Mouse (Mus musculus) heart, embryonic 15.5 days (tissue): ENCODE measurements at regions not wholly inside any gene's neighbourhood (a gene's known extent, or its start where the extent isn't known, plus 50 kb on each side); places are given as distances from the start of the nearest gene placed in this dataset.

ENCODE experiments used
- ATAC-seq: fragments of 200-750 bp; cut with Nextera tagmentation; replicated peaks from 2 replicates; pipeline ENCODE4 v1.8.0; 2017; ENCODE audit warnings: low read depth, moderate TSS enrichment; ENCODE audit not compliant: insufficient number of reproducible peaks, insufficient read depth, low FRiP score
- H3K27ac ChIP-seq: fragments of 300-500 bp; sonication (generic); 2 replicates; pipeline ENCODE4 v1.5.1; 2015; ENCODE audit warnings: mild to moderate bottlenecking, inconsistent platforms
- H3K27me3 ChIP-seq: fragments of 300-500 bp; sonication (generic); 2 replicates; pipeline ENCODE4 v1.6.1; 2015; ENCODE audit warnings: inconsistent platforms
- H3K36me3 ChIP-seq: fragments of 300-500 bp; sonication (generic); 2 replicates; pipeline ENCODE4 v1.6.1; 2015; ENCODE audit warnings: mild to moderate bottlenecking, inconsistent platforms
- H3K4me1 ChIP-seq: fragments of 300-500 bp; sonication (generic); replicated peaks from 2 replicates; pipeline ENCODE4 v1.6.1; 2015; ENCODE audit warnings: inconsistent platforms
- H3K4me2 ChIP-seq: fragments of 300-500 bp; sonication (generic); 2 replicates; pipeline ENCODE4 v1.6.1; 2015; ENCODE audit warnings: inconsistent platforms, mild to moderate bottlenecking, moderate library complexity
- H3K4me3 ChIP-seq: fragments of 300-500 bp; sonication (generic); 2 replicates; pipeline ENCODE4 v1.5.1; 2015; ENCODE audit warnings: mild to moderate bottlenecking, inconsistent platforms
- H3K9ac ChIP-seq: fragments of 300-500 bp; sonication (generic); 2 replicates; pipeline ENCODE4 v1.6.1; 2015; ENCODE audit warnings: mild to moderate bottlenecking, inconsistent platforms
- H3K9me3 ChIP-seq: fragments of 300-500 bp; sonication (generic); replicated peaks from 2 replicates; pipeline ENCODE4 v1.6.1; 2016; ENCODE audit warnings: inconsistent platforms
- whole genome bisulfite sequencing: fragments of 180-500 bp; shearing (Covaris S2); methylation state at CpG from one replicate; pipeline ENCODE4 v1.1.7; 2015; ENCODE audit warnings: mixed read lengths; 5-methylcytosine and 5-hydroxymethylcytosine counted together

GRCm38 (mm10) chr9:52458518-52458917 is 221.1 kb downstream of the AI593442 start:
- H3K27ac ChIP-seq = no peak overlapping the region
- ATAC-seq = no peak

DNA sequence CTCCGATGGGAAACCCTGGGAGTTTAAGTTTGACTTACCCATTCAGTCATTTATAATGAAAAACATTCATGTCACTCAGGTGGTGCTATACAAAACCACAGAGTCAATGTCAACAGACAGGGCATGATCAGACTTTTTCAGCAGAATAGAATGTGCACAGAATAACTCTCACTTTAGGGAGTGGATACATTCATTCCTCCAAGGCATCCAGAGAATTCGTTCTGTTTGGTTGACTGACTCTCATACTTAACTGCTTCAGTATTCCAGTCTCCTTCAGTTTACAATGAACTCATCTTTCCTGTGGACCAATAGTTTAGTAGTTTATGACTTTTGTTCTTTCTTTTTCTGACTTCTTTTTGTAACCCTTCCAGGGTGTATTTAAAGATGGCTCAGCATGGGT is 225.1 kb downstream of the AI593442 start:
- no peaks in the 10 kb centered on the region for H3K36me3 ChIP-seq
- WGBS = 82% methylated on average over 2 of the region's 2 CpGs

More at GRCm38 (mm10) chr9:52458518-52458917, 221.1 kb downstream of the AI593442 start:
- no peak overlapping the region for H3K4me2 ChIP-seq
- H3K9ac ChIP-seq = no peak overlapping the region
- H3K9me3 ChIP-seq = no peaks in the 10 kb centered on the region
- H3K4me3 ChIP-seq = no peak overlapping the region
- H3K27me3 ChIP-seq = no peaks in the 10 kb centered on the region
- H3K4me1 ChIP-seq = no peaks in the 10 kb centered on the region
- H3K36me3 ChIP-seq = no peaks in the 10 kb centered on the region
- 68% methylated on average over 2 of the region's 2 CpGs for WGBS

GRCm38 (mm10) chr9:52451792-52452191 is 227.8 kb downstream of the AI593442 start:
- H3K4me3 ChIP-seq = no peak overlapping the region
- WGBS = 63% methylated on average over 3 of the region's 3 CpGs
- no peaks in the 10 kb centered on the region for H3K27me3 ChIP-seq
- ATAC-seq = no peak
- H3K27ac ChIP-seq = no peak overlapping the region
- H3K4me2 ChIP-seq = no peak overlapping the region
- no peaks in the 10 kb centered on the region for H3K9me3 ChIP-seq
- H3K36me3 ChIP-seq = no peaks in the 10 kb centered on the region
- no peaks in the 10 kb centered on the region for H3K4me1 ChIP-seq
- no peak overlapping the region for H3K9ac ChIP-seq

More for the DNA sequence above, 225.1 kb downstream of the AI593442 start:
- H3K4me2 ChIP-seq = no peak overlapping the region
- H3K4me1 ChIP-seq = no peaks in the 10 kb centered on the region
- H3K9ac ChIP-seq = no peak overlapping the region
- no peak for ATAC-seq
- no peak overlapping the region for H3K4me3 ChIP-seq
- H3K27me3 ChIP-seq = no peaks in the 10 kb centered on the region
- H3K9me3 ChIP-seq = no peaks in the 10 kb centered on the region
- no peak overlapping the region for H3K27ac ChIP-seq

GRCm38 (mm10) chr9:52448245-52448644 is 231.3 kb downstream of the AI593442 start:
- no peak overlapping the region for H3K4me2 ChIP-seq
- no peak overlapping the region for H3K9ac ChIP-seq
- H3K36me3 ChIP-seq = no peaks in the 10 kb centered on the region
- H3K27ac ChIP-seq = no peak overlapping the region
- H3K4me3 ChIP-seq = no peak overlapping the region
- no peaks in the 10 kb centered on the region for H3K9me3 ChIP-seq
- H3K27me3 ChIP-seq = no peaks in the 10 kb centered on the region
- no peaks in the 10 kb centered on the region for H3K4me1 ChIP-seq
- ATAC-seq = no peak

GRCm38 (mm10) chr9:52443228-52443627 is 236.4 kb downstream of the AI593442 start:
- WGBS = 65% methylated on average over 7 of the region's 7 CpGs
- no peaks in the 10 kb centered on the region for H3K27me3 ChIP-seq
- H3K27ac ChIP-seq = no peak overlapping the region
- no peak for ATAC-seq
- H3K36me3 ChIP-seq = no peaks in the 10 kb centered on the region
- H3K9me3 ChIP-seq = no peaks in the 10 kb centered on the region
- no peak overlapping the region for H3K9ac ChIP-seq
- no peak overlapping the region for H3K4me2 ChIP-seq
- H3K4me3 ChIP-seq = no peak overlapping the region
- no peaks in the 10 kb centered on the region for H3K4me1 ChIP-seq

GRCm38 (mm10) chr9:52434215-52434614 is 245.4 kb downstream of the AI593442 start:
- Histone ChIP-seq H3K4me2 (no peak overlapping the region), H3K9me3 (no peaks in the 10 kb centered on the region), H3K4me1 (no peaks in the 10 kb centered on the region), H3K4me3 (no peak overlapping the region), H3K9ac (no peak overlapping the region), H3K27ac (no peak overlapping the region), H3K36me3 (no peaks in the 10 kb centered on the region), H3K27me3 (no peaks in the 10 kb centered on the region)
- ATAC-seq = no peak
- 64% methylated on average over 4 of the region's 4 CpGs for WGBS

DNA sequence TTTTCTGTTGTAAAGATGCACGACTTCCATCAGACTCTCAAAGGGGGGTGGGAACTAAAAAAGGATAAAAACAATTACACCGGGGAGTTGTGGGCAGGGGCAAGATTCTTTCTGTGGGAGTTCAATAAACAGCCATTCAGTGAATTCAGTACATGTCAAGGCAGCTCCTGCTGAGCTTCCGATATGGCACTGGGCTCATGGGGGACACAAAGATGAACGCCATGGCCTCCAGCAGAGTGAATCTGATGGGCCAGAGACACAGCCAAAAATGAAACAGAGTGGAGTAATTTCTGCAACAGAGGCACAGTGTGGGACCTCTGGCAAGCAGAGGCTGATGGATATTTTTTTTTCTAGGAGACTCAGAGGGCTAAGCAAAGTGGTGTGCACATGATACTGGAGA is 254.2 kb downstream of the AI593442 start:
- H3K4me2 ChIP-seq = no peak overlapping the region
- H3K4me3 ChIP-seq = no peak overlapping the region
- no peaks in the 10 kb centered on the region for H3K4me1 ChIP-seq
- no peaks in the 10 kb centered on the region for H3K27me3 ChIP-seq
- H3K9me3 ChIP-seq = no peaks in the 10 kb centered on the region
- ATAC-seq = no peak
- H3K9ac ChIP-seq = no peak overlapping the region
- no peaks in the 10 kb centered on the region for H3K36me3 ChIP-seq
- 70% methylated on average over 4 of the region's 4 CpGs for WGBS
- H3K27ac ChIP-seq = no peak overlapping the region

- H3K4me1 ChIP-seq = no peaks in the 10 kb centered on the region
- H3K9me3 ChIP-seq = no peaks in the 10 kb centered on the region
- WGBS = 73% methylated on average over 3 of the region's 3 CpGs
- H3K9ac ChIP-seq = no peak overlapping the region
- no peaks in the 10 kb centered on the region for H3K27me3 ChIP-seq
- no peaks in the 10 kb centered on the region for H3K36me3 ChIP-seq
- H3K4me2 ChIP-seq = no peak overlapping the region
- H3K4me3 ChIP-seq = no peak overlapping the region
- H3K27ac ChIP-seq = no peak overlapping the region
- ATAC-seq = no peak
Observed at GRCm38 (mm10) chr9:52422622-52423021, 254.2 kb upstream of the Zc3h12c start.

DNA sequence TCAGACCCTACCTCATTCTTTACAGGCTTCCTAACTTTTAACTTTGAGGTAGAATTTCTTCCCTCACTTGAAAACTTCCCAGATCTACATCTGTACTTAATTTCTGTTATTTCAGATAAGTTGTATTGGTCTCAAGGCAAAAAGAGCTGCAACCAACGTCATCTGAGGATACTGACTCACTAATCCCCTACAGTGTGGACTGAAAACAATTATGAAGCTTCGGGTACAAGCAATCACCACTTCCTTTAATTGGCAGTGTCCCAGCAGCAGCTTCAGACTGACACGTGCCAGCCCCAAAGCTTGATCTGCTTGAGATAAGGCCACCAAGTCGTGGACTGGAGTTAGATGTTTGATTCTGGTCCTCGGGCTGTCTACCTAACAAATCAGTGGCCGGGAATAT is 247.3 kb upstream of the Zc3h12c start:
- Histone ChIP-seq H3K4me2 (no peak overlapping the region), H3K4me1 (no peaks in the 10 kb centered on the region), H3K27me3 (no peaks in the 10 kb centered on the region), H3K4me3 (no peak overlapping the region), H3K9me3 (no peaks in the 10 kb centered on the region), H3K27ac (no peak overlapping the region), H3K36me3 (no peaks in the 10 kb centered on the region), H3K9ac (no peak overlapping the region)
- no peak for ATAC-seq
- 30% methylated on average over 6 of the region's 6 CpGs for WGBS

DNA sequence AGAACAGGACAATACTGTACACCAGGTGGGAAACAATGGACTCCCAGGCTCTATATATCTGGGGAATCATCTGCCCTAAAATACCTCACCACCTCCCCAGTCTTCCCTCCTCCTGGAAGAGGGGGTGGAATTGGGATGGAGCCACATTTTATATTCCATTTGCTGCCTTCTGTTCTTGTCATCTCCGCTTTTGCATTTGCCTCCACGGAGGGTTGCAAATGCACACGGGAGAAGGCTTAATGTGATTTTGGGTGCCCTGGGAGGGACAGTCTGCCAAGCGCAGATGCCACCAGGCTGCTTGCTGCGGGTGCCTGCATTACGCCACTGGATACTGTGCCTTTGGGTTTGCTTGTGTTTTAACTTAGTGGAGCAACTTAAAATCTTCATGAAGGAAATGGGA is 239.5 kb upstream of the Zc3h12c start:
- 83% methylated on average over 6 of the region's 6 CpGs for WGBS
- Histone ChIP-seq H3K36me3 (no peaks in the 10 kb centered on the region), H3K4me3 (no peak overlapping the region), H3K27me3 (no peaks in the 10 kb centered on the region), H3K9ac (no peak overlapping the region), H3K4me1 (no peaks in the 10 kb centered on the region), H3K9me3 (no peaks in the 10 kb centered on the region), H3K27ac (no peak overlapping the region), H3K4me2 (no peak overlapping the region)
- ATAC-seq = no peak

GRCm38 (mm10) chr9:52402496-52402895 is 234.1 kb upstream of the Zc3h12c start:
- Histone ChIP-seq H3K9me3 (no peaks in the 10 kb centered on the region), H3K4me1 (no peaks in the 10 kb centered on the region), H3K36me3 (no peaks in the 10 kb centered on the region), H3K4me3 (no peak overlapping the region), H3K27me3 (no peaks in the 10 kb centered on the region), H3K4me2 (no peak overlapping the region), H3K9ac (no peak overlapping the region), H3K27ac (no peak overlapping the region)
- ATAC-seq = no peak
- 77% methylated on average over 2 of the region's 2 CpGs for WGBS

DNA sequence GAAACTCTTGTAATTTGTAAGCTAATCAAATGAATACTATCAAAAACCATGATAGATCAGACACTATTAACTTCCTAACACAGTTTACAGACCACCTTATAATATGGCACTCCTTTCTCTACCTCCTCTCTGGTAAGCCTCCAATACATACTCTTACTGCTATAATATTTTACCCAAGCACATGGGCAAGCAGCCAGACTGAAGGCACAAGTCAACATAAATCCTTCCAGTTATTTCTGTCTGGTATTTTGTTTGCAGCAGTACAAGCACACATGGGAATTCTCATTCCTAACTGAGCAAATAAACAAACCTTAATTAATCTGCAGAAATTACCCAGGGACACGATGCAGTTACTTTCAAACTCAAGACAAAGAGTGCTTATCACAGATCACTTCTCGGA is 210.7 kb upstream of the Zc3h12c start:
- Histone ChIP-seq H3K36me3 (no peaks in the 10 kb centered on the region), H3K27ac (no peak overlapping the region), H3K27me3 (no peaks in the 10 kb centered on the region), H3K9ac (no peak overlapping the region), H3K4me1 (no peaks in the 10 kb centered on the region), H3K9me3 (no peaks in the 10 kb centered on the region), H3K4me3 (no peak overlapping the region), H3K4me2 (no peak overlapping the region)
- 52% methylated on average over 2 of the region's 2 CpGs for WGBS
- ATAC-seq = no peak

GRCm38 (mm10) chr9:52377761-52378160 is 209.4 kb upstream of the Zc3h12c start:
- H3K9ac ChIP-seq = no peak overlapping the region

More at GRCm38 (mm10) chr9:52377761-52378160, 209.4 kb upstream of the Zc3h12c start:
- H3K4me2 ChIP-seq = no peak overlapping the region
- H3K27ac ChIP-seq = no peak overlapping the region
- H3K9me3 ChIP-seq = no peaks in the 10 kb centered on the region
- H3K27me3 ChIP-seq = no peaks in the 10 kb centered on the region
- no peak for ATAC-seq
- no peak overlapping the region for H3K4me3 ChIP-seq
- no peaks in the 10 kb centered on the region for H3K4me1 ChIP-seq
- no peaks in the 10 kb centered on the region for H3K36me3 ChIP-seq
